Mouse (Mus musculus) right cerebral cortex, adult 18-20 months (tissue): Measurements from ENCODE around the gene Mrpl54.

Experiments
- DNase-seq: peaks from one replicate; pipeline ENCODE4 v3.0.0; 2022; ENCODE audit warnings: mixed read lengths

Mrpl54 gene

GRCm38 (mm10) chr10:81266211-81267105 is at the start of gene Mrpl54, which contains the start of gene Apba3:
Gene Mrpl54 (minus strand): TSS chr10:81266934.
Gene Apba3 (plus strand): TSS chr10:81266960.
- DNase-seq, result peak; percentile 95

DNA sequence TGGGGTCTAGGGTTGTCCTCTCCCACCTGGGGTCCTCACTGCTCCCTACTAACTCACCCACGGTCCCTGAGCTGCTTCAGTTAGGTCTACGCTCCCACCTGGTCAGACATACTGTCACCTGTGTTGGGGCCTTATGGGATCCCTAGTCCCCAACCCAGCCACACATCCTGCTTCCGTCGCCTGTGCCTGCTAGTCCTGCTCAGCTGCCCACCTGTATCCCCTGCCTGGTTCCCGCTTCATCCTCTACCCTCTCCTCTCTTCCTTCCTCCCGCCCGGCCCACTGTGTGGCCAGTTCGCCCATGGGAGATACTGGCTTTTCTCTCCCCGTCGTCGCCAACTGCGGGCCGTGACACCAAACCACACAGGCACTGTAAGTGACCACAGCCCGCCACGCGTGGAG is 48.9 kb upstream of the Mrpl54 start:
- DNase-seq, result no peak

DNA sequence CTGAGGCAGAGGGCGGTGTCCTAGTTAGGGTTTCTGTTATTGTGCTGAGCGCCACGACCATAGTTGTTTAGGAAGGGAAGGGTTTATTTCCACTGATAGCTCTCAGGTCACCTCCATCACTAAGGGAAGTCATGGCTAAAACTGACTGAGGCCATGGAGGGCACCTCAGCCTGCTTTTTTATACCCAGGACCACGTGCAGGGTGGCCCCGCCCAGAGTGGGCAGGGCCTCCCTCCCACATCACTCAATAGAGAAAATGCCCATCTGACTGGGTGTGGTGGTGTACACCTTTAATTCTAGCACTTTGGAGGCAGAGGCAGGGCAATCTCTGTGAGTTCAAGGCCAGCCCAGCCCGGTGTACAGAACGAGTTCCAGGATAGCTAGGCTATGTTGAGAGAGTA is 47.5 kb upstream of the Mrpl54 start:
- no peak for DNase-seq

- no peak for DNase-seq
Observed at GRCm38 (mm10) chr10:81313581-81313980, 46.8 kb upstream of the Mrpl54 start.

GRCm38 (mm10) chr10:81309571-81309970 is 42.8 kb upstream of the Mrpl54 start:
- DNase-seq, result no peak

- peak; percentile 75 for DNase-seq
Observed at GRCm38 (mm10) chr10:81306837-81307682, 40.3 kb upstream of the Mrpl54 start.

- no peak for DNase-seq
Observed at GRCm38 (mm10) chr10:81306173-81306668, 39.5 kb upstream of the Mrpl54 start.

- no peak for DNase-seq
Observed at GRCm38 (mm10) chr10:81305663-81306062, 38.9 kb upstream of the Mrpl54 start.

- no peak for DNase-seq
Observed at GRCm38 (mm10) chr10:81304597-81305238, 38.0 kb upstream of the Mrpl54 start.

GRCm38 (mm10) chr10:81303761-81304160 is 37.0 kb upstream of the Mrpl54 start:
- DNase-seq, result no peak

- no peak for DNase-seq
Observed at GRCm38 (mm10) chr10:81303258-81303657, 36.5 kb upstream of the Mrpl54 start.

DNA sequence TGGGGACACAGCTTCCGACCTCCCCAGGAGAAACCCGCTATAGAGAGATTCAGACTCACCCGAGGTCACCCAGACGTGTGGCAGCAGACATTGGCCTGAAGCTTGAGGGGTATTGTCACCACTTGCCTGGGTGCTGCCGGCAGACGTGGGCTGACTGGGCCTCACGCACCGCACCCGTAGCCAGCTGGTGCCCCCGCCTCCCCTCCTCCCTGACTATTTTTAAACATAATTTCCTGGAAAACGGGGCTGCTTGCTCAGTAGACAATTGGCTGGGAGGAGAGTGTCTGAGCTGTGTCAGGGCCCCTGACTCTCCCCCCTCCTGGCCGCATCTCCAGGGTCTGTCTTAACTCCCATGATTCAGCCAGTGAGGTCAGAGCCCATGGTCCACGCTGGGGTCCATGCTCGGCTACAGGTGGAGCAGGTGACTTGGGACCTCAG is 36.1 kb upstream of the Mrpl54 start:
- DNase-seq, result peak; percentile 87

DNA sequence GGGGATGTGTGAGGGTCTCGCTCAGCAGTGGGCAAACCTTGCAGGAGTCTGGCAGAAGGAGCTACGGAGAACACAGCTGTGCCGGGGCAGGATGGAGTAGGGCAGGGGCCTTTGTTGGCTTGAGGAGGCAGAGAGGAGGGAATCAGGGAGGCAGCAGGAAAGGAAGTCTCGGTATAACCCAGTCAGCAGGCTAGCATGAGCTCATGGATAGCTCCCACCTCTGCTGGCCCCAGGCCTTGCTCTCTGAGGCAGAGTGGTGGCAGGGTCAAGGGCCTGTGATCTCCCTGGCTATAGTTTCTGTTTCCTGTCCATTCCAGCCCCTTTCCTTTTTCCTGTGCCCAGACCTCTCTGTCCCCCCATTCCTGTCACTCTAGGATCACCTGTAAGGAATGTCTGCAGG is 35.6 kb upstream of the Mrpl54 start:
- no peak for DNase-seq

DNA sequence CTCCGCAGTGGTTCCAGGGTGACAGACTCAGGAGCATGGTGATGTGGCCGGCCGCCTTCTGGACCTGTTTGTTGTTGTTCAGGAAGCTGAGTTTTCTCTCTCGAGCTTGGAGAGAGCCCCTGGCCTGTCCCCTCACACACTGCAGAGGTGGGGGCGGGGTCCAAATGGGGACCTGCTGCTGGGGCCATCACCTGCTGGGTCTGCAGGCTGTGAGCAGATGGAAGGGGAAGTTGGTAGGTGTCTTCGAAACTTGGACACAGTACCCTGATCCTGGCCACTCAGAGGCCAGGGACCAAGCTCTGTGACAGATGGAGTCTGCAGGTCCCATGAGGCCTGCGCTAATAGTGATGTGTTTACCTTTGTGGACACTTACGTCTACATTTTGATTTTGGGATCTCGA is 34.6 kb upstream of the Mrpl54 start:
- DNase-seq, result no peak

DNA sequence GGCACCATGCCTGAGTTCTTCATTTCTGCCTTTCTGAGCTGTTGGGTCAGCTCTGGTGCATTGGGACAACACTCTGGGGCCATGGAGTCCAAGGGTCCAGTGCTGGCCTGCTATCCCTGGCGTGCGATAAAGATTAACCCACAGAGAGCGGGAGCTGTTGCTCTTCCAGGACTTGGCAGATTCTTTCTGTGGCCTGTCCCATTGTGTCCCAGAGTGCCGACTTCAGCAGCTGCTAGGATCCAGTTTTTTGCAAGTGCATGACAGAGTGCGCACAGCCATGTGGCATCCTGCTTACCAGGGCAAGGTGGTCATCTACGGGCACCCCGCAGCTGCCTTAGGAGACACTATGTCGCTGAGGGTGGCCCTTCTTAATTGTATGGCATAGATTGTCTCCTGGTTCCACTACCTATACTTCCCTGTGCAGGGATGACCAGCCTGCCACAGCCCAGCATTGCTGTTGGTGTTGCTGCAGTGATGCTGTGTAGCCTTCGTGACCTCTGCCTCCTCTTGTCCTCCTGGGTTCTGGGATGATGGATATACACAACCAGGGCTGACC is 33.7 kb upstream of the Mrpl54 start:
- DNase-seq, result no peak

DNA sequence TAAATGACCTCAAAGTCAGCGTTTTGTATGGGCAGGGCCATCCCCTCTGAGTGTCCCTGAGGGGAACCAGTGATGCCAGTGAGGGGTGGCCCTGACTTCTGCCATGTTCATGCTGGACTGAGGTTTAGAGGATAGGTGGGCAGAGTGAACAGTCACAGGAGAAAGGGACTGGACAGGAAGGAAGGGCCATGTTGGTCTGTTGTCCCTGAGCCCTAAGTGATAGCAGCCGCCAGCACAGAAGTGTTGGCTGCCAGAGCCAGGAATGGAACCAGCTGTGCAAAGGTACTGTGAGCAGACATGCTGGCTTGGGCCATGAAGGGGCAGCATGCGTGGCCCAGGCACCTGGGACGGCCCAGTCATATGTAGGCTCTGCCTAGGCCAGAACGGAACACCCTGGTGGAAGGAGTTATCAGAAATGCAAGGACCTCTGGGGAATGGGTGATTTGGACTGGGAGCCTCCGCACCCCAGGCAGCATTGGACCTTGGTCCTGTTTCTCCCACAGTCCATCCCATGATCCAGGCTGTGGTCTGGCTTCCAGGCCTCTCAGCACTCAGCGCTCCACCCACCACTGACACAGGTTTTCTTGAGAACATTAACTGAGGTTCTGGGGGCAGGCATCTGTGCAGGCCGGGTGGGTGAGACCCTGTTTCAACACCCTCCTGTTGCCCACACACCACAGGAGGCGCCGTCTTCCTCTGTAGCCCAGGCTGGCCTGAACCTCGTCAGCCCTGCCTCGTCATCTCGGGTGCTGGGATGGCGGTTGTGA is 33.0 kb upstream of the Mrpl54 start:
- no peak for DNase-seq

GRCm38 (mm10) chr10:81298369-81299100 is 31.8 kb upstream of the Mrpl54 start:
- DNase-seq, result peak; percentile 88

DNA sequence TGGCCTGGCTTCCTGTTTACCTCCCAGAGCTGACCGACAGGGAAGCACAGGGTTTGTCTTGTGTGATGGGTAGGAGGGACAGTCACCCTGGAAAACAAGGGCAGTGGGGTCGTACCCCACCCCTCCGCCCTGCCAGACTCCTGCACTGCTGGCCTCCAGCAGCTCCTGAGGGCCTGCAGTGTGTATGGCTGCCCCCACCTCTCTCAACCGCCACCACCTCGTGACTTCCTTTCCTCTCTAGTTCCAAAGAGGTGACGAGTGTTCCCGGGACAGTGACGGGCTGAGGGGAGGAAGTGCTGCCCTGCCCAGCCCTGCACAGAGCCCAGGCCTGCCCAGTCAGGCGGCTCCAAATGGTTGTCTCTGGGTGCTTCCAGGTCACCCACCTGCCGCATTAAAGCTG is 31.1 kb upstream of the Mrpl54 start:
- no peak for DNase-seq

DNA sequence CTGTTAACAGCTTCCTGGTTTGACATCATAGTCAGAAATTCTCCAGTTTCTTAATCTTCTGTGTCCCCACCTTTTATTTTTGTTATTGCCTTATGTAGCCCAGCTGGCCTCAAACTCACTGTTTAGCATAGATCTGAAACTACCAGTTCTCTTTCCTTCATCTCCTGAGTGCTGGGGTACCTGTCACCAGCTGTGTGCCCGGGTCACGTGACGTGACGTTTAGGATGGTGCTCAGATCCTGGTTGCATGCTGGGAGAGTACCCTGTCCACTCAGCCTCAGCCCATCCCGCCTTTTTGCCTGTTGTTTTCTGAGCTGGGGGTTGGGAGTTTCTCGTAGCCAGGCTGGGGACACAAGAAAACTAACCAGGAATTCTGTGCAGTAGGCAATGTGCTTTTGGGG is 30.5 kb upstream of the Mrpl54 start:
- DNase-seq, result no peak

GRCm38 (mm10) chr10:81295185-81295584 is 28.5 kb upstream of the Mrpl54 start:
- peak; percentile 79 for DNase-seq

- no peak for DNase-seq
Observed at GRCm38 (mm10) chr10:81294442-81294841, 27.7 kb upstream of the Mrpl54 start.
